Mouse (Mus musculus) small intestine, adult 2 months (tissue): Measurements from ENCODE around the gene Fam43b. TPM values are rescaled to one million over a fixed set of nuclear protein-coding genes. Genes with fewer than 3 reads are reported as not detected.

Experiments
- H3K27ac ChIP-seq: fragments of 200-500 bp; 2 replicates; pipeline ENCODE4 v1.5.1; 2012; ENCODE audit warnings: low read depth, low read length, control low read depth, inconsistent platforms; ENCODE audit not compliant: insufficient read depth
- H3K27me3 ChIP-seq: fragments of 200-500 bp; 2 replicates; pipeline ENCODE4 v1.6.1; 2012; ENCODE audit warnings: mild to moderate bottlenecking, moderate library complexity, low read length, inconsistent platforms; ENCODE audit not compliant: control insufficient read depth, insufficient read depth
- H3K36me3 ChIP-seq: fragments of 200-500 bp; 2 replicates; pipeline ENCODE4 v1.6.1; 2012; ENCODE audit warnings: mild to moderate bottlenecking, low read length, control low read depth, inconsistent platforms; ENCODE audit not compliant: control insufficient read depth, insufficient read depth
- H3K4me1 ChIP-seq: fragments of 200-500 bp; 2 replicates; pipeline ENCODE4 v1.6.1; 2012; ENCODE audit warnings: low read length, inconsistent platforms, mixed read lengths; ENCODE audit not compliant: control insufficient read depth, insufficient read depth, insufficient read length
- H3K4me3 ChIP-seq: fragments of 200-500 bp; 2 replicates; pipeline ENCODE4 v1.5.1; 2012; ENCODE audit warnings: low read depth, mild to moderate bottlenecking, control low read depth, inconsistent platforms, low read length, moderate library complexity
- CTCF ChIP-seq: fragments of 200-500 bp; IDR thresholded peaks from 2 replicates; pipeline ENCODE4 v1.5.1; 2012; ENCODE audit warnings: low read depth, mild to moderate bottlenecking, control low read depth, inconsistent platforms, low read length, moderate library complexity, mixed read lengths; ENCODE audit not compliant: insufficient replicate concordance, insufficient read length; ENCODE audit errors: extremely low read depth
- POLR2A ChIP-seq: fragments of 200-500 bp; IDR thresholded peaks from 2 replicates; pipeline ENCODE4 v1.6.1; 2012; ENCODE audit warnings: low read depth, mild to moderate bottlenecking, control low read depth, inconsistent platforms, low read length, moderate library complexity
- WGBS: fragments of 180-500 bp; shearing (Covaris S2); methylation state at CpG from one replicate; pipeline ENCODE4 v1.1.7; 2018; 5-methylcytosine and 5-hydroxymethylcytosine counted together
- polyA plus RNA-seq: library from polyadenylated mRNA; depleted of rRNA; stranded (reverse); fragments of >200 nt; gene quantifications from 2 replicates; pipeline ENCODE4 v1.2.3, GENCODE M21; 2012; rRNA removed

Fam43b gene
- polyA plus RNA-seq: 0.08 TPM in 1 of 2 replicates, not detected in the other

GRCm38 (mm10) chr4:138395971-138396645, at the start of gene Fam43b:
Gene Fam43b (minus strand): TSS chr4:138396528.
- peaks cover 47% of the 10 kb centered on the region for H3K27me3 ChIP-seq
- peaks cover 6% of the 10 kb centered on the region; the same call in 1 of the 2 replicates for H3K4me1 ChIP-seq
- H3K36me3 ChIP-seq: no peaks in the 10 kb centered on the region
- WGBS: 2% methylated on average over 46 of the region's 46 CpGs
- H3K27ac ChIP-seq: no peak within 1 kb of the TSS
- peak within 1 kb of the TSS; percentile 3; the same call in 1 of the 2 replicates for H3K4me3 ChIP-seq
- TF ChIP-seq CTCF (no peak), POLR2A (no peak)

- Histone ChIP-seq H3K36me3 (peaks cover 15% of the 10 kb centered on the region), H3K27me3 (no peaks in the 10 kb centered on the region), H3K4me1 (no peaks in the 10 kb centered on the region), H3K4me3 (no peak overlapping the region), H3K27ac (no peak overlapping the region)
- TF ChIP-seq POLR2A (no peak), CTCF (no peak)
- 29% methylated on average over 5 of the region's 5 CpGs for WGBS
Measured at GRCm38 (mm10) chr4:138444941-138445340, 48.6 kb upstream of the Fam43b start.

DNA sequence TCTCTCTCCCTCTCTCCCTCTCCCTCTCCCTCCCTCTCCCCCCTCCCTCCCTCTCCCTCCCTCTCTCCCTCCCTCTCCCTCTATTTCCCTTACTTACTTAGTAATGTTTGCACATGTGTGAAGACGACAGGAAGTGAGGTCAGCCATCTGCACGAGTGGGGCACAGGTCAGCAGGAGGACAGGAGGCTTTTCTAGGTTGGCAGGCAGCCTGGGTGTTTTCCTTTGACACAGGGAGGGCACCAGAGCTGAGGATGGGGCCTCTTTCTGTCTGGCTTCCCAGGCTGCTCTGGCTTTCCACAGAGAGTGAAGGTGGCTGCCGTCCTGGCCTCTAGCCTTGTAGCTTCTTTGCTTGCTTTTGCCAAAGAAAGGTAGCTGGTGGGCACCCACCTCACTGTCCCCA, 43.7 kb upstream of the Fam43b start:
- Histone ChIP-seq H3K27ac (no peak overlapping the region), H3K27me3 (no peaks in the 10 kb centered on the region), H3K4me3 (no peak overlapping the region), H3K4me1 (peaks cover 7% of the 10 kb centered on the region), H3K36me3 (peaks cover 50% of the 10 kb centered on the region)
- WGBS: 43% methylated on average over 3 of the region's 3 CpGs
- TF ChIP-seq CTCF (no peak), POLR2A (no peak)

GRCm38 (mm10) chr4:138434347-138435316, 38.3 kb upstream of the Fam43b start, which contains the start of gene Mul1:
Gene Mul1 (plus strand): TSS chr4:138434671.
- no peak for TF ChIP-seq CTCF
- peak; percentile 40; the same call in 1 of the 2 replicates for TF ChIP-seq POLR2A
- under 1% methylated on average over 64 of the region's 64 CpGs for WGBS
- Histone ChIP-seq H3K27ac (peak within 1 kb of the TSS; percentile 77), H3K36me3 (peaks cover 33% of the 10 kb centered on the region), H3K27me3 (no peaks in the 10 kb centered on the region), H3K4me3 (peak within 1 kb of the TSS; percentile 88), H3K4me1 (peaks cover 9% of the 10 kb centered on the region)

- Histone ChIP-seq H3K27ac (no peak overlapping the region), H3K27me3 (no peaks in the 10 kb centered on the region), H3K4me1 (peaks cover 13% of the 10 kb centered on the region), H3K36me3 (peaks cover 3% of the 10 kb centered on the region; the same call in 1 of the 2 replicates), H3K4me3 (no peak overlapping the region)
- TF ChIP-seq CTCF (no peak), POLR2A (no peak)
- 56% methylated on average over 8 of the region's 8 CpGs for WGBS
Measured at GRCm38 (mm10) chr4:138431340-138431739, 35.0 kb upstream of the Fam43b start.

- peak; percentile 50; the same call in 1 of the 2 replicates for TF ChIP-seq CTCF
- no peak for TF ChIP-seq POLR2A
- no peaks in the 10 kb centered on the region for H3K36me3 ChIP-seq
- H3K4me3 ChIP-seq: no peak overlapping the region
- WGBS: 43% methylated on average over 3 of the region's 3 CpGs
- peaks cover 14% of the 10 kb centered on the region; the same call in 1 of the 2 replicates for H3K4me1 ChIP-seq
- H3K27ac ChIP-seq: no peak overlapping the region
- H3K27me3 ChIP-seq: no peaks in the 10 kb centered on the region
Measured at GRCm38 (mm10) chr4:138429778-138430177, 33.5 kb upstream of the Fam43b start.
